Mouse (Mus musculus) thymus, adult 2 months (tissue): ENCODE measurements around the gene Slc7a5. TPM values are rescaled to one million over a fixed set of nuclear protein-coding genes. Genes with fewer than 3 reads are reported as not detected.

Source experiments
- DNase-seq: peaks from one replicate; pipeline ENCODE4 v3.0.0; 2021
- H3K27ac ChIP-seq: fragments of 200-500 bp; 2 replicates; pipeline ENCODE4 v1.5.1; 2012; ENCODE audit warnings: low read length, control low read depth; ENCODE audit not compliant: control insufficient read depth, insufficient read depth
- H3K27me3 ChIP-seq: fragments of 200-500 bp; 2 replicates; pipeline ENCODE4 v1.6.1; 2012; ENCODE audit warnings: mild to moderate bottlenecking, low read length, moderate library complexity, mixed read lengths; ENCODE audit not compliant: control insufficient read depth, insufficient read depth
- H3K36me3 ChIP-seq: fragments of 200-500 bp; 2 replicates; pipeline ENCODE4 v1.6.1; 2012; ENCODE audit warnings: mild to moderate bottlenecking, low read length, moderate library complexity; ENCODE audit not compliant: control insufficient read depth, insufficient read depth
- H3K4me1 ChIP-seq: fragments of 200-500 bp; replicated peaks from 2 replicates; pipeline ENCODE4 v1.6.1; 2012; ENCODE audit warnings: low read length; ENCODE audit not compliant: control insufficient read depth, insufficient read depth
- H3K4me3 ChIP-seq: fragments of 200-500 bp; 2 replicates; pipeline ENCODE4 v1.5.1; 2012; ENCODE audit warnings: mild to moderate bottlenecking, low read length, control low read depth, moderate library complexity; ENCODE audit not compliant: control insufficient read depth, insufficient read depth
- CTCF ChIP-seq: fragments of 200-500 bp; IDR thresholded peaks from 2 replicates; pipeline ENCODE4 v1.5.1; 2012; ENCODE audit warnings: mild to moderate bottlenecking, control low read depth, low read length, moderate library complexity, borderline replicate concordance; ENCODE audit not compliant: control insufficient read depth, poor library complexity, insufficient read depth; ENCODE audit errors: extremely low read depth
- POLR2A ChIP-seq: fragments of 200-500 bp; IDR thresholded peaks from 2 replicates; pipeline ENCODE4 v1.6.1; 2012; ENCODE audit warnings: mild to moderate bottlenecking, low read length, control low read depth, moderate library complexity; ENCODE audit not compliant: control insufficient read depth, poor library complexity, insufficient read depth; ENCODE audit errors: extremely low read depth
- WGBS: fragments of 180-500 bp; shearing (Covaris S2); methylation state at CpG from one replicate; pipeline ENCODE4 v1.1.7; 2018; 5-methylcytosine and 5-hydroxymethylcytosine counted together
- polyA plus RNA-seq: library from polyadenylated mRNA; depleted of rRNA; stranded (reverse); fragments of >200 nt; gene quantifications from 2 replicates; pipeline ENCODE4 v1.2.3, GENCODE M21; 2012

The Slc7a5 gene
- polyA plus RNA-seq, 1 experiment = 45.9 TPM

GRCm38 (mm10) chr8:121909663-121910062 is 2.2 kb upstream of the Slc7a5 start:
- DNase-seq = peak; percentile 81
- Histone ChIP-seq H3K36me3 (no peaks in the 10 kb centered on the region), H3K27ac (no peak overlapping the region), H3K4me3 (no peak overlapping the region), H3K4me1 (peaks cover 28% of the 10 kb centered on the region), H3K27me3 (no peaks in the 10 kb centered on the region)
- TF ChIP-seq CTCF (no peak), POLR2A (no peak)
- WGBS = 4% methylated on average over 6 of the region's 6 CpGs

DNA sequence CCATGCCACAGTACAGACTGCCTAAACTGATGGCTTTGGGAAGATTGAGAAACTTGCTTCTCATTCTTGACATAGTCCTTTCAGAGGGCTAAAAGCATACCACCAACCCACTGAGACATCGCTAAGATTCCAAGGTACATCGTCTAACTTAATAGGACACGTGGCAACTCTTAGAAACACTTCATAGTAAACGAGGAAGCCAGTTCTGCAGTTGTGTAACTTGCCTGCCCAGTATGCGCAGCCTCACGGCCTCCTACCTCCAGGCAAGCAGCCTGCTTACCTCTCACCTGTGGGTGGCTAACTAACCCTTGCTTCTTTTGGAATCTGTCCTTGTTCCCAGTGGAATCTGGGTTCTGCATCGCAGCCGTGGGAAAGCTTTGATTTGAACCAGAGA is 1.7 kb upstream of the Slc7a5 start:
- DNase-seq = no peak
- TF ChIP-seq CTCF = no peak
- no peak for TF ChIP-seq POLR2A
- no peak overlapping the region for H3K4me3 ChIP-seq
- H3K27ac ChIP-seq = no peak overlapping the region
- WGBS = 60% methylated on average over 8 of the region's 8 CpGs
- H3K4me1 ChIP-seq = peaks cover 28% of the 10 kb centered on the region
- H3K27me3 ChIP-seq = no peaks in the 10 kb centered on the region
- no peaks in the 10 kb centered on the region for H3K36me3 ChIP-seq

GRCm38 (mm10) chr8:121908378-121909147 is 1.1 kb upstream of the Slc7a5 start:
- Histone ChIP-seq H3K4me1 (peaks cover 28% of the 10 kb centered on the region), H3K4me3 (no peak overlapping the region)
- 16% methylated on average over 8 of the region's 8 CpGs for WGBS

GRCm38 (mm10) chr8:121906542-121907512 is 667 bp downstream of the Slc7a5 start:
- TF ChIP-seq POLR2A = no peak
- no peak for TF ChIP-seq CTCF
- H3K27ac ChIP-seq = no peak overlapping the region
- peak overlapping the region; percentile 79 for H3K4me3 ChIP-seq
- under 1% methylated on average over 72 of the region's 72 CpGs for WGBS
- no peaks in the 10 kb centered on the region for H3K27me3 ChIP-seq
- no peaks in the 10 kb centered on the region for H3K36me3 ChIP-seq
- H3K4me1 ChIP-seq = peaks cover 28% of the 10 kb centered on the region
- DNase-seq = peak; percentile 35

More at GRCm38 (mm10) chr8:121908378-121909147, 1.1 kb upstream of the Slc7a5 start:
- H3K27ac ChIP-seq = peak overlapping the region; percentile 75
- no peak for TF ChIP-seq POLR2A
- TF ChIP-seq CTCF = no peak
- no peaks in the 10 kb centered on the region for H3K36me3 ChIP-seq
- H3K27me3 ChIP-seq = no peaks in the 10 kb centered on the region
- no peak for DNase-seq

GRCm38 (mm10) chr8:121905864-121906263 is 1.6 kb downstream of the Slc7a5 start:
- Histone ChIP-seq H3K36me3 (no peaks in the 10 kb centered on the region), H3K27ac (no peak overlapping the region), H3K4me3 (peak overlapping the region; percentile 13; the same call in 1 of the 2 replicates), H3K4me1 (peaks cover 28% of the 10 kb centered on the region), H3K27me3 (no peaks in the 10 kb centered on the region)
- no peak for DNase-seq
- WGBS = 34% methylated on average over 5 of the region's 5 CpGs
- TF ChIP-seq CTCF = no peak
- no peak for TF ChIP-seq POLR2A

DNA sequence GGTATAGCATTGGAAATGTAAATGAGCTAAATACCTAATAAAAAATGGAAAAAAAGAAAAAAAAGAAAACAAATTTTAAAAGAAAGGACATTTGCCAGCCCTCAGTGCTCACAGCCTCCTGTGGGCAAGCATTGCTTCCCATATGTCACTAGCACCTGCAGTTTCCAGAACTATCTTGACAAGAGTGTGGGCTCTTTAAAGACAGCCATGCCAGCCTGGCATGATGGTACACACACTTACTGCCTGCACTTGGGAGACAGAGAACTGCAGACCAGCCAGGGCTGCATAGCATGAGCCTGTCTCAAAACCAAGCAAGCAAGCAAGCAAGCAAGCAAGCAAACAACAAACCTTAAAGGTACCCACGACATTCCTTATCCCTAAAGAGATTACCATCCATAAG is 2.1 kb downstream of the Slc7a5 start:
- 69% methylated on average over 1 of the region's 1 CpGs for WGBS
- Histone ChIP-seq H3K4me1 (peaks cover 28% of the 10 kb centered on the region), H3K36me3 (no peaks in the 10 kb centered on the region), H3K27me3 (no peaks in the 10 kb centered on the region), H3K27ac (no peak overlapping the region), H3K4me3 (no peak overlapping the region)
- DNase-seq = no peak
- TF ChIP-seq CTCF = no peak
- no peak for TF ChIP-seq POLR2A
